Mouse (Mus musculus) stomach, embryonic 15.5 days (tissue): Measurements from ENCODE around the gene Prkch. TPM values are rescaled to one million over a fixed set of nuclear protein-coding genes. Genes with fewer than 3 reads are reported as not detected.

Experiments
- ATAC-seq: fragments of 200-750 bp; cut with Nextera tagmentation; 2 replicates; pipeline ENCODE4 v1.8.0; 2017; ENCODE audit warnings: low read depth, moderate number of reproducible peaks, moderate TSS enrichment; ENCODE audit not compliant: insufficient read depth, low FRiP score
- H3K27ac ChIP-seq: fragments of 300-500 bp; sonication (generic); 2 replicates; pipeline ENCODE4 v1.5.1; 2015; ENCODE audit warnings: mild to moderate bottlenecking, inconsistent platforms
- H3K27me3 ChIP-seq: fragments of 300-500 bp; sonication (generic); replicated peaks from 2 replicates; pipeline ENCODE4 v1.6.1; 2015; ENCODE audit warnings: inconsistent platforms
- H3K36me3 ChIP-seq: fragments of 300-500 bp; sonication (generic); 2 replicates; pipeline ENCODE4 v1.6.1; 2015; ENCODE audit warnings: inconsistent platforms
- H3K4me1 ChIP-seq: fragments of 300-500 bp; sonication (generic); 2 replicates; pipeline ENCODE4 v1.6.1; 2015; ENCODE audit warnings: inconsistent platforms
- H3K4me2 ChIP-seq: fragments of 300-500 bp; sonication (generic); 2 replicates; pipeline ENCODE4 v1.6.1; 2015; ENCODE audit warnings: mild to moderate bottlenecking, inconsistent platforms
- H3K4me3 ChIP-seq: fragments of 300-500 bp; sonication (generic); replicated peaks from 2 replicates; pipeline ENCODE4 v1.5.1; 2015; ENCODE audit warnings: inconsistent platforms
- H3K9ac ChIP-seq: fragments of 300-500 bp; sonication (generic); 2 replicates; pipeline ENCODE4 v1.6.1; 2015; ENCODE audit warnings: inconsistent platforms
- H3K9me3 ChIP-seq: fragments of 300-500 bp; sonication (generic); 2 replicates; pipeline ENCODE4 v1.6.1; 2016; ENCODE audit warnings: inconsistent platforms
- WGBS: fragments of 180-500 bp; shearing (Covaris S2); methylation state at CpG from one replicate; pipeline ENCODE4 v1.1.7; 2015; 5-methylcytosine and 5-hydroxymethylcytosine counted together
- polyA plus RNA-seq: library from polyadenylated mRNA; unstranded; fragments of >200 nt; fragmentation: Nextera tagmentation; extraction: Ambion mirVana; gene quantifications from 2 replicates; pipeline ENCODE4 v1.2.1, GENCODE M21; 2015

The Prkch gene
- polyA plus RNA-seq, 1 experiment from 2014 or later: 11.9 TPM

- H3K9ac ChIP-seq: no peak overlapping the region
- H3K4me2 ChIP-seq: no peak overlapping the region
- no peak overlapping the region for H3K27ac ChIP-seq
- H3K9me3 ChIP-seq: no peaks in the 10 kb centered on the region
- H3K36me3 ChIP-seq: no peaks in the 10 kb centered on the region
- ATAC-seq: no peak
- 80% methylated on average over 7 of the region's 7 CpGs for WGBS
- H3K4me1 ChIP-seq: no peaks in the 10 kb centered on the region
- H3K4me3 ChIP-seq: no peak overlapping the region
- no peaks in the 10 kb centered on the region for H3K27me3 ChIP-seq
These were observed 190.3 kb downstream of the Prkch start for GRCm38 (mm10) chr12:73774793-73775385.

GRCm38 (mm10) chr12:73776401-73776945 is 191.9 kb downstream of the Prkch start:
- Histone ChIP-seq H3K27me3 (no peaks in the 10 kb centered on the region), H3K9ac (no peak overlapping the region), H3K36me3 (no peaks in the 10 kb centered on the region), H3K4me3 (no peak overlapping the region), H3K4me1 (no peaks in the 10 kb centered on the region), H3K27ac (no peak overlapping the region), H3K9me3 (no peaks in the 10 kb centered on the region), H3K4me2 (no peak overlapping the region)
- WGBS: 85% methylated on average over 6 of the region's 6 CpGs
- no peak for ATAC-seq

GRCm38 (mm10) chr12:73777673-73778072 is 193.1 kb downstream of the Prkch start:
- Histone ChIP-seq H3K9ac (no peak overlapping the region), H3K27ac (no peak overlapping the region), H3K4me3 (no peak overlapping the region), H3K36me3 (no peaks in the 10 kb centered on the region), H3K4me1 (no peaks in the 10 kb centered on the region), H3K4me2 (no peak overlapping the region), H3K27me3 (no peaks in the 10 kb centered on the region), H3K9me3 (no peaks in the 10 kb centered on the region)
- ATAC-seq: no peak
- WGBS: 86% methylated on average over 11 of the region's 11 CpGs

GRCm38 (mm10) chr12:73779332-73780231 is 195.0 kb downstream of the Prkch start:
- WGBS: 49% methylated on average over 13 of the region's 13 CpGs
- Histone ChIP-seq H3K4me3 (no peak overlapping the region), H3K4me2 (no peak overlapping the region), H3K27me3 (no peaks in the 10 kb centered on the region), H3K9ac (no peak overlapping the region), H3K4me1 (no peaks in the 10 kb centered on the region), H3K36me3 (no peaks in the 10 kb centered on the region), H3K27ac (peak overlapping the region; percentile 36), H3K9me3 (no peaks in the 10 kb centered on the region)
- peak; percentile 48 for ATAC-seq

GRCm38 (mm10) chr12:73781425-73782032 is 196.9 kb downstream of the Prkch start:
- 81% methylated on average over 6 of the region's 6 CpGs for WGBS
- no peak for ATAC-seq
- Histone ChIP-seq H3K36me3 (no peaks in the 10 kb centered on the region), H3K27ac (no peak overlapping the region), H3K9ac (no peak overlapping the region), H3K9me3 (no peaks in the 10 kb centered on the region), H3K27me3 (no peaks in the 10 kb centered on the region), H3K4me1 (no peaks in the 10 kb centered on the region), H3K4me3 (no peak overlapping the region), H3K4me2 (no peak overlapping the region)

- no peak overlapping the region; the same call in 1 of the 2 replicates for H3K27ac ChIP-seq
- no peaks in the 10 kb centered on the region for H3K9me3 ChIP-seq
- no peaks in the 10 kb centered on the region for H3K36me3 ChIP-seq
- no peak overlapping the region for H3K4me3 ChIP-seq
- 72% methylated on average over 8 of the region's 8 CpGs for WGBS
- no peak; the same call in 1 of the 2 replicates for ATAC-seq
- peaks cover 8% of the 10 kb centered on the region; the same call in 1 of the 2 replicates for H3K4me1 ChIP-seq
- no peaks in the 10 kb centered on the region for H3K27me3 ChIP-seq
- H3K4me2 ChIP-seq: no peak overlapping the region
- H3K9ac ChIP-seq: no peak overlapping the region
These were observed 202.3 kb downstream of the Prkch start for GRCm38 (mm10) chr12:73786909-73787308.

GRCm38 (mm10) chr12:73788850-73789249 is 204.3 kb downstream of the Prkch start:
- no peaks in the 10 kb centered on the region for H3K9me3 ChIP-seq
- ATAC-seq: 0 out of 2 replicates have a peak, but pooled peaks have one; percentile 27
- no peaks in the 10 kb centered on the region for H3K27me3 ChIP-seq
- H3K4me1 ChIP-seq: peaks cover 11% of the 10 kb centered on the region
- WGBS: 40% methylated on average over 3 of the region's 3 CpGs
- no peak overlapping the region for H3K9ac ChIP-seq
- no peaks in the 10 kb centered on the region for H3K36me3 ChIP-seq
- H3K4me3 ChIP-seq: no peak overlapping the region
- no peak overlapping the region for H3K27ac ChIP-seq
- H3K4me2 ChIP-seq: no peak overlapping the region

- Histone ChIP-seq H3K4me3 (no peak overlapping the region), H3K4me2 (no peak overlapping the region), H3K4me1 (peaks cover 18% of the 10 kb centered on the region), H3K9ac (no peak overlapping the region), H3K9me3 (no peaks in the 10 kb centered on the region), H3K27me3 (no peaks in the 10 kb centered on the region), H3K27ac (peak overlapping the region; percentile 51; the same call in 1 of the 2 replicates), H3K36me3 (no peaks in the 10 kb centered on the region)
- 48% methylated on average over 5 of the region's 5 CpGs for WGBS
- peak; percentile 19; the same call in 1 of the 2 replicates for ATAC-seq
These were observed 206.0 kb downstream of the Prkch start for GRCm38 (mm10) chr12:73790571-73791108.

GRCm38 (mm10) chr12:73793216-73793615 is 208.6 kb downstream of the Prkch start:
- Histone ChIP-seq H3K9ac (no peak overlapping the region), H3K4me2 (no peak overlapping the region), H3K4me1 (peaks cover 18% of the 10 kb centered on the region), H3K4me3 (no peak overlapping the region), H3K36me3 (no peaks in the 10 kb centered on the region), H3K27ac (no peak overlapping the region), H3K9me3 (no peaks in the 10 kb centered on the region), H3K27me3 (no peaks in the 10 kb centered on the region)
- no peak for ATAC-seq
- WGBS: 55% methylated on average over 13 of the region's 13 CpGs

- peak overlapping the region; percentile 1; the same call in 1 of the 2 replicates for H3K4me2 ChIP-seq
These were observed 209.1 kb downstream of the Prkch start for GRCm38 (mm10) chr12:73793744-73794143.

GRCm38 (mm10) chr12:73794151-73794883 is 209.7 kb downstream of the Prkch start:
- Histone ChIP-seq H3K27ac (no peak overlapping the region), H3K4me2 (peak overlapping the region; percentile 1; the same call in 1 of the 2 replicates), H3K4me3 (no peak overlapping the region), H3K9ac (no peak overlapping the region), H3K4me1 (peaks cover 18% of the 10 kb centered on the region), H3K9me3 (no peaks in the 10 kb centered on the region), H3K36me3 (no peaks in the 10 kb centered on the region), H3K27me3 (no peaks in the 10 kb centered on the region)
- peak; percentile 80; the same call in 1 of the 2 replicates for ATAC-seq
- 25% methylated on average over 17 of the region's 17 CpGs for WGBS

More at GRCm38 (mm10) chr12:73793744-73794143, 209.1 kb downstream of the Prkch start:
- Histone ChIP-seq H3K4me3 (no peak overlapping the region), H3K9me3 (no peaks in the 10 kb centered on the region), H3K4me1 (peaks cover 18% of the 10 kb centered on the region), H3K9ac (no peak overlapping the region), H3K36me3 (no peaks in the 10 kb centered on the region), H3K27ac (no peak overlapping the region), H3K27me3 (no peaks in the 10 kb centered on the region)
- no peak for ATAC-seq
- 26% methylated on average over 5 of the region's 5 CpGs for WGBS
